Mouse (Mus musculus): Measurements from ENCODE around the gene Rnf220.

- TF ChIP-seq RCOR1 (conservative IDR thresholded peaks at IDR 0.05; ENCODE audit: low read depth, low read length) (no peak), KAT2A (IDR thresholded peaks at IDR 0.05; ENCODE audit: insufficient replicate concordance, low read length) (no peak), CTCF (conservative IDR thresholded peaks at IDR 0.05 in 1 of 2, IDR thresholded peaks at IDR 0.05 in 1 of 2; ENCODE audit: low read depth in 2 of 2, low read length in 2 of 2) (no peak), USF1 (IDR thresholded peaks at IDR 0.05; ENCODE audit: low read depth, low read length) (no peak), TCF12 (IDR thresholded peaks at IDR 0.05; ENCODE audit: low read depth, low read length) (no peak), UBTF (IDR thresholded peaks at IDR 0.05; ENCODE audit: low read depth, low read length) (no peak)
Observed at GRCm38 (mm10) chr4:117330132-117330531, 166.7 kb downstream of the Rnf220 start.

All from CH12.LX (cell line).